Mouse (Mus musculus): ENCODE data around the gene Gm17660. TPM values are rescaled to one million over a fixed set of nuclear protein-coding genes. Genes with fewer than 3 reads are reported as not detected.

Gm17660 gene
- total and polyA plus RNA-seq, 3 experiments = not detected

GRCm38 (mm10) chr5:104101678-104102531 lies 24.5 kb upstream of the Gm17660 start:
- Histone ChIP-seq H3K27me3 (ENCODE audit: control insufficient read depth in 1 of 2, insufficient read depth in 2 of 2, low read length in 2 of 2) (peaks cover 2% of the 10 kb centered on the region in 2 experiments; a peak in 2 of 4 replicates), H3K4me3 (ENCODE audit: control insufficient read depth in 1 of 2, insufficient read depth in 1 of 2, low read depth in 2 of 2, low read length in 2 of 2) (no peak overlapping the region), H3K4me1 (ENCODE audit: control insufficient read depth in 1 of 2, insufficient read depth in 2 of 2, low read length in 2 of 2) (no peaks in the 10 kb centered on the region), H3K9ac (ENCODE audit: control insufficient read depth, low read depth, low read length, poor library complexity, severe bottlenecking) (no peak overlapping the region), H3K79me2 (ENCODE audit: control insufficient read depth, insufficient read depth, low read length, poor library complexity) (no peaks in the 10 kb centered on the region), H3K27ac (ENCODE audit: control insufficient read depth, low read depth, low read length) (no peak overlapping the region), H3K9me3 (replicated peaks; ENCODE audit: insufficient read depth, low read length) (no peaks in the 10 kb centered on the region), H3K36me3 (ENCODE audit: control insufficient read depth in 1 of 2, insufficient read depth in 2 of 2, low read length in 2 of 2) (no peaks in the 10 kb centered on the region)
- no peak for DNase-seq (ENCODE audit: low read depth, low spot score)
- no peak for TF ChIP-seq TBP (IDR thresholded peaks at IDR 0.05; ENCODE audit: low read depth, low read length)
- TF ChIP-seq MXI1 (IDR thresholded peaks at IDR 0.05; ENCODE audit: low read depth, low read length) = no peak
- TF ChIP-seq BHLHE40 (IDR thresholded peaks at IDR 0.05; ENCODE audit: borderline replicate concordance, low read depth, low read length) = no peak
- TF ChIP-seq RAD21 (IDR thresholded peaks at IDR 0.05; ENCODE audit: low read depth, low read length) = no peak
- TF ChIP-seq POLR2AphosphoS5 (IDR thresholded peaks at IDR 0.05; ENCODE audit: borderline replicate concordance, low read depth, low read length) = no peak
- no peak for TF ChIP-seq TAL1 (IDR thresholded peaks at IDR 0.05; ENCODE audit: low read length)
- no peak for TF ChIP-seq RCOR1 (IDR thresholded peaks at IDR 0.05; ENCODE audit: low read depth, low read length)
- TF ChIP-seq MAX (IDR thresholded peaks at IDR 0.05; ENCODE audit: low read length) = no peak
- no peak for TF ChIP-seq E2F4 (IDR thresholded peaks at IDR 0.05; ENCODE audit: borderline replicate concordance, low read depth, low read length)
- TF ChIP-seq MEF2A (IDR thresholded peaks at IDR 0.05; ENCODE audit: extremely low read depth, insufficient replicate concordance, low read depth, low read length, poor library complexity, severe bottlenecking) = no peak
- no peak for TF ChIP-seq SIN3A (IDR thresholded peaks at IDR 0.05; ENCODE audit: low read length)
- no peak for TF ChIP-seq MYC (IDR thresholded peaks at IDR 0.05; ENCODE audit: low read depth, low read length)
- TF ChIP-seq ZKSCAN1 (IDR thresholded peaks at IDR 0.05; ENCODE audit: low read depth, low read length) = no peak
- no peak for TF ChIP-seq CHD1 (IDR thresholded peaks at IDR 0.05; ENCODE audit: low read depth, low read length)
- TF ChIP-seq GATA1 (IDR thresholded peaks at IDR 0.05; ENCODE audit: low read depth, low read length) = no peak
- TF ChIP-seq NRF1 (IDR thresholded peaks at IDR 0.05; ENCODE audit: insufficient read depth, low read depth, low read length, poor library complexity, severe bottlenecking) = no peak
- no peak for TF ChIP-seq MAFK (IDR thresholded peaks at IDR 0.05; ENCODE audit: borderline replicate concordance, low read depth, low read length)
- TF ChIP-seq HCFC1 (IDR thresholded peaks at IDR 0.05; ENCODE audit: low read depth, low read length) = no peak
